Mouse (Mus musculus): ENCODE results near the gene Pxn.

GRCm38 (mm10) chr5:115465642-115466420, 40.6 kb upstream of the Pxn start, which contains the start of gene Pla2g1b:
- TF ChIP-seq CTCF (IDR thresholded peaks at IDR 0.05) (peak; percentile 50), EP300 (IDR thresholded peaks at IDR 0.05) (no peak)

Data from lung, postnatal 0 days (tissue).